Mouse (Mus musculus): ENCODE results near the gene Gm4307.
"Not testable (repeated sequence)": the region's sequence is repeated elsewhere in the genome, so short reads cannot be mapped to it uniquely, and the experiment has no call there.

Gene Gm4307

DNA sequence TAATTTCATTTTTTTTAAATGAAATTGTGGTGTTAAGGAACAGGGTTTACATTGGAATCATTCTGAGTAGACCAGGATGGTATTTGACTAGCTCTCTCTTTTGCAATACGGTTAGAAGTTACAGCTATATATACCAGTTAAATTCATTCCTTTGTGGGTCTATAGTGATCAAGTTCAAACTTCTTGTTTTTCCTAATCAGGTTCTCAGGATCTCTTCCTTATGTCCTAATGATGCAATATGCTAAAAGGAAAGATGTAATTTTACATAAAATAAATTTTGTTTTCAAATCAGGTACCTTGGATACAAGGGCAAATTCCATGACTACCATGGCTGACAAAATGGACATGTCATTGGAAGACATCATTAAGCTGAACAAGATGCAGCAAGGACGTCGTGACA lies at the start of gene Gm4307:
Gene Gm4307, plus strand, starts transcription at position 301 of the 400 bp plus-strand sequence.
- DNase-seq (ENCODE audit: low read depth, low spot score): not testable (repeated sequence)

DNA sequence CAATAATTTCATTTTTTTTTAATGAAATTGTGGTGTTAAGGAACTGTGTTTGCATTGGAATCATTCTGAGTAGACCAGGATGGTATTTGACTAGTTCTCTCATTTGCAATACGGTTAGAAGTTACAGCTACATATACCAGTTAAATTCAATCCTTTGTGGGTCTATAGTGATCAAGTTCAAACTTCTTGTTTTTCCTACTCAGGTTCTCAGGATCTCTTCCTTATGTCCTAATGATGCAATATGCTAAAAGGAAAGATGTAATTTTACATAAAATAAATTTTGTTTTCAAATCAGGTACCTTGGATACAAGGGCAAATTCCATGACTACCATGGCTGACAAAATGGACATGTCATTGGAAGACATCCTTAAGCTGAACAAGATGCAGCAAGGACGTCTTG lies 25.8 kb upstream of the Gm4307 start, which contains the start of gene Gm4301:
Gene Gm4301, plus strand, starts transcription at position 301 of the 400 bp plus-strand sequence.
- not testable (repeated sequence) for DNase-seq (ENCODE audit: low read depth, low spot score)

DNA sequence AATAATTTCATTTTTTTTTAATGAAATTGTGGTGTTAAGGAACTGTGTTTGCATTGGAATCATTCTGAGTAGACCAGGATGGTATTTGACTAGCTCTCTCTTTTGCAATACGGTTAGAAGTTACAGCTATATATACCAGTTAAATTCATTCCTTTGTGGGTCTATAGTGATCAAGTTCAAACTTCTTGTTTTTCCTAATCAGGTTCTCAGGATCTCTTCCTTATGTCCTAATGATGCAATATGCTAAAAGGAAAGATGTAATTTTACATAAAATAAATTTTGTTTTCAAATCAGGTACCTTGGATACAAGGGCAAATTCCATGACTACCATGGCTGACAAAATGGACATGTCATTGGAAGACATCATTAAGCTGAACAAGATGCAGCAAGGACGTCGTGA lies 20.6 kb upstream of the Gm4307 start, which contains the start of gene Gm4302:
Gene Gm4302, plus strand, starts transcription at position 301 of the 400 bp plus-strand sequence.
- not testable (repeated sequence) for DNase-seq (ENCODE audit: low read depth, low spot score)

DNA sequence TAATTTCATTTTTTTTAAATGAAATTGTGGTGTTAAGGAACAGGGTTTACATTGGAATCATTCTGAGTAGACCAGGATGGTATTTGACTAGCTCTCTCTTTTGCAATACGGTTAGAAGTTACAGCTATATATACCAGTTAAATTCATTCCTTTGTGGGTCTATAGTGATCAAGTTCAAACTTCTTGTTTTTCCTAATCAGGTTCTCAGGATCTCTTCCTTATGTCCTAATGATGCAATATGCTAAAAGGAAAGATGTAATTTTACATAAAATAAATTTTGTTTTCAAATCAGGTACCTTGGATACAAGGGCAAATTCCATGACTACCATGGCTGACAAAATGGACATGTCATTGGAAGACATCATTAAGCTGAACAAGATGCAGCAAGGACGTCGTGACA lies 15.5 kb upstream of the Gm4307 start, which contains the start of gene Gm4303:
Gene Gm4303, plus strand, starts transcription at position 301 of the 400 bp plus-strand sequence.
- not testable (repeated sequence) for DNase-seq (ENCODE audit: low read depth, low spot score)

DNA sequence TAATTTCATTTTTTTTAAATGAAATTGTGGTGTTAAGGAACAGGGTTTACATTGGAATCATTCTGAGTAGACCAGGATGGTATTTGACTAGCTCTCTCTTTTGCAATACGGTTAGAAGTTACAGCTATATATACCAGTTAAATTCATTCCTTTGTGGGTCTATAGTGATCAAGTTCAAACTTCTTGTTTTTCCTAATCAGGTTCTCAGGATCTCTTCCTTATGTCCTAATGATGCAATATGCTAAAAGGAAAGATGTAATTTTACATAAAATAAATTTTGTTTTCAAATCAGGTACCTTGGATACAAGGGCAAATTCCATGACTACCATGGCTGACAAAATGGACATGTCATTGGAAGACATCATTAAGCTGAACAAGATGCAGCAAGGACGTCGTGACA lies 10.3 kb upstream of the Gm4307 start, which contains the start of gene Gm4305:
Gene Gm4305, plus strand, starts transcription at position 301 of the 400 bp plus-strand sequence.
- DNase-seq (ENCODE audit: low read depth, low spot score): not testable (repeated sequence)

DNA sequence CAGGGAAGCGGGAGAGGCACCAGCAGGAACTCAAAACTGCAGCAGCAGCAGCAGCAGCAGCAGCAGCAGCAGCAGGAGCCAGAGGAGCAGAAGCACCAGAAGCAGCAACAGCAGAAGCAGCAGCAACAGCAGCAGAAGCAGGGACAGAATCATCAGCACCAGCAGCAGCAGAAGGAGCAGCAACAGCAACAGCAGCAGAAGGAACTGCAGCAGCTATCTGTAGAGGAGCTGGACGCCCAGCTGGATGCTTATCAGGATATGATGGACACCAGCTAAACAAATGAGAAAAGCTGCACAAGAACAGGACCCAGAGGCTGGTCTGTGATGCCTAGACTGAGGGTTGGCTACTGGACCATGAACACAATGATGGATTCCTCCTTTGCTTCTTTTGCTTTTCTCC lies 4.3 kb upstream of the Gm4307 start:
- not testable (repeated sequence) for DNase-seq (ENCODE audit: low read depth, low spot score)

DNA sequence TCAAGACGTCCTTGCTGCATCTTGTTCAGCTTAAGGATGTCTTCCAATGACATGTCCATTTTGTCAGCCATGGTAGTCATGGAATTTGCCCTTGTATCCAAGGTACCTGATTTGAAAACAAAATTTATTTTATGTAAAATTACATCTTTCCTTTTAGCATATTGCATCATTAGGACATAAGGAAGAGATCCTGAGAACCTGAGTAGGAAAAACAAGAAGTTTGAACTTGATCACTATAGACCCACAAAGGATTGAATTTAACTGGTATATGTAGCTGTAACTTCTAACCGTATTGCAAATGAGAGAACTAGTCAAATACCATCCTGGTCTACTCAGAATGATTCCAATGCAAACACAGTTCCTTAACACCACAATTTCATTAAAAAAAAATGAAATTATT lies 21.3 kb downstream of the Gm4307 start, which contains the start of gene Gm4312:
Gene Gm4312, minus strand, starts transcription at position 101 of the 400 bp plus-strand sequence.
- not testable (repeated sequence) for DNase-seq (ENCODE audit: low read depth, low spot score)

DNA sequence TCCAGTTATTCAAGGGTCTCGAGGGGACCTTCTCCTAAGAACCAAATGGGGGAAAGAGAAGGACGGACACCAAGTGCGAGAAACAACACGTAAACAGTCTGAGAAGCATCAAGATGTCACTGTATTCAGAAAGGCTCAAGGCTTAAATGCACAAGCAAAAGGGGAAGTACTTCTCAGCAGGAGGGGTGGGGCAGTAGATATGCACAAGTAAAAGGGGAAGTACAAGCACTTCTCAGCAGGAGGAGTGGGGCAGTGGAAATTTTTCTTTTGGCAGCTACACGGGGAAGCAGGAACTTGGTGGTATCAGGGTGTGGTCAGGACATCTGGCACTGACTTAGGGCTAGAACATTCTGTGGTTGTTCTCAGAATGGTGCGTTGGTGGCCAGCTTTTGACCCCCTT lies 41.2 kb downstream of the Gm4307 start:
- not testable (repeated sequence) for DNase-seq (ENCODE audit: low read depth, low spot score)

Data from telencephalon, adult 2 months (tissue).